Mouse (Mus musculus) left cerebral cortex, postnatal 36 days (tissue): ENCODE data around the gene Fam169b. TPM values are rescaled to one million over a fixed set of nuclear protein-coding genes. Genes with fewer than 3 reads are reported as not detected.

Experiments
- DNase-seq, 2 experiments: peaks; one replicate each; pipeline ENCODE4 v3.0.0; 2021 to 2022; ENCODE audit warnings: low spot score in 2 of 2, mixed read lengths in 1 of 2
- intact Hi-C: fragments of 180-260 bp; cut with DNase I; formaldehyde crosslinking; loops from one replicate; pipeline ENCODE4 v1.15.1; 2025
- total RNA-seq, 2 experiments: library from RNA; stranded (reverse); gene quantifications; 2 replicates each; pipeline ENCODE4 v1.2.3; 2021

Fam169b gene
- total RNA-seq, 2 experiments from 2014 or later, result 0.82 to 1.0 TPM

DNA sequence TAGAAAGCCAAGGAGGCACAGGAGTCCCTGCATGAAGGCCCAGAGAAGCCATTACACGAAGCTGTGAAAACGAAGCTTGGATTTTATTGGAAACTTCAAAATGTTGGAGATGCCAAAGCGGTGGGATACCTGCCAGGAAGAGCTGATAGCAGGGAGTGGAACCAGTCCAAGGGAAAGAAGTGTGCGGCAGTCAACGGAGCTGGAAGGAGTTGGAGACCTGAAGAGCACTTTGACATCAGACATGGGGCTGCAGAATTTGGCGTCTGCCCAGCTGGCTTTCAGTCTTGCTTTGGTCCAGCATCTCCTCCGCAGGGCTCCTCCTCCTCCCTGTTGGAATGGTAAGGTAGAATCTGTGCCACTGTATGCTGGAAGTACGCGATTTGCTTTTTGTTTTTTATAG, 92.1 kb downstream of the Fam169b start:
- DNase-seq, result peak; percentile 13 to 21
- intact Hi-C loops, result no loop called here

GRCm38 (mm10) chr7:68368948-68369347, 95.3 kb downstream of the Fam169b start:
- intact Hi-C loops, result no loop called here
- no peak for DNase-seq

GRCm38 (mm10) chr7:68369694-68370093, 96.1 kb downstream of the Fam169b start:
- DNase-seq, result peak; percentile 45 to 52
- intact Hi-C loops, result loop anchor here (5.0 to 10.0 kb wide), 2 partner anchors 208 to 1965 kb away; no protein-coding TSS in a partner anchor

GRCm38 (mm10) chr7:68374109-68374857, 100.6 kb downstream of the Fam169b start:
- DNase-seq, result peak; percentile 59 to 72
- intact Hi-C loops, result loop anchor here (1.0 to 10.0 kb wide), 4 partner anchors 106 to 1961 kb away; no protein-coding TSS in a partner anchor

- no peak for DNase-seq
- intact Hi-C loops, result no loop called here
Observed at GRCm38 (mm10) chr7:68382187-68382586, 108.5 kb downstream of the Fam169b start.

DNA sequence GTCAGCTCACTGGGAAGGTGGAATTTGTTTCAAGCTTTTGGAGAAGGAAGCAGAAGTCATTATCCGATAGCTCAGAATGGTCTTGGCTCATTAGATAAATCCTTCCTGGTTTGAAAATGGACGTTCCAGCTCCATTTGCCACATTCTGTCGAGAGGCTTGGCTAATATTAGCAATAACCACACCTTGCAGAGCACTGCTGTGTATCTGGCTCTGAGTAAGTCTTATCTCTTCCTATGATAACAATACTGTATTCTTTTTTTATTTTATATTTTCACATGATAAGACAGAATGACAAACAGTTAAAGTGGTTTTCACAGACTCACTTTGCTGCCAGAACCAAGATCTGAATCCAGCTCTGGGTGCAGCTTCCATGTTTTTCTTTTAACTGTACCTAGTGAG, 113.1 kb downstream of the Fam169b start:
- intact Hi-C loops, result no loop called here
- no peak for DNase-seq

- intact Hi-C loops, result no loop called here
- no peak for DNase-seq
Observed at GRCm38 (mm10) chr7:68395707-68396333, 122.2 kb downstream of the Fam169b start.

DNA sequence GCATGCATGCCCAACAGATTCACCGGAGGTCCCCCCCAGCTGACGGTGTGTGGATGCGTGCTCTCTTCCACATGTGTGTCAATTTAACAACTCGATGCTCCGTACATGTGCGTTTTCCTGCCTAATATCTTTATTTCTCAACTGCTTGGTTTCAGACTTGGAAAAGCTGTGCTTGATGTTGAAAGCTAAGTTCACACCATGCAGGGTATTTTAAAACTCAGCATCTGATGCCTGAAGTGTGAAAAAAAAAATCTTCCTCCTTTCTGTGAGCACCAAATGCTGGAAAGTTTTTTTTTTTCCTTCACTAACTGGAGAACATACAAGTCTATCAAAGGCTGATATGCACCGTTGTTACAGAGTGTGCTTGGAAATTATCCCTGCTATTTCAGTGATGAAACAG, 126.9 kb downstream of the Fam169b start:
- intact Hi-C loops, result no loop called here
- DNase-seq, result no peak

DNA sequence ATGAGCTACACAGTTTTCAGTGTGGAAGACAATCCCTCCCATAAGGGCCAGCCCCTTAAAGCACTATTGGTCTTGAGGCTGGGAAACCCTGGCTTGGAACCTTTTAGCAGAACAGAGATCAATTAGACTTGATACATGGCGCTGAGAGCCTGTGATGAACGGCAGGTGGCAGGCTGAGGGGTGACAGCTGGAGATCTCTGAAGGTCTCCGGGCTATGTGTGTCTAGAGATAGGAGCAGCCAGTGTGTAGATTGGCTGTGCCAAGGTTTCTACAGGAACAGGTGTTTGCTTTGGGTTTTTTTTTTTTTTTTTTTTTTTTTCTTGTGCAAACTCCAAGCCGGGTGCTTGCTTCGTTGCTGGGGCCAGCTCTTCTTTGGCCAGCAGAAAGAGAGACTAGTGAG, 135.0 kb downstream of the Fam169b start:
- intact Hi-C loops, result no loop called here
- no peak for DNase-seq

Other genes with a start within 250 kb of the Fam169b start
- 1 to 10 TPM; 1.5 to 1.9 TPM for gene Pgpep1l, start 9.6 kb upstream of the Fam169b start, total RNA-seq